Mouse (Mus musculus): Measurements from ENCODE around the gene Midn. TPM values are rescaled to one million over a fixed set of nuclear protein-coding genes. Genes with fewer than 3 reads are reported as not detected.

The Midn gene
- polyA plus RNA-seq, 1 experiment, result 67.4 TPM

DNA sequence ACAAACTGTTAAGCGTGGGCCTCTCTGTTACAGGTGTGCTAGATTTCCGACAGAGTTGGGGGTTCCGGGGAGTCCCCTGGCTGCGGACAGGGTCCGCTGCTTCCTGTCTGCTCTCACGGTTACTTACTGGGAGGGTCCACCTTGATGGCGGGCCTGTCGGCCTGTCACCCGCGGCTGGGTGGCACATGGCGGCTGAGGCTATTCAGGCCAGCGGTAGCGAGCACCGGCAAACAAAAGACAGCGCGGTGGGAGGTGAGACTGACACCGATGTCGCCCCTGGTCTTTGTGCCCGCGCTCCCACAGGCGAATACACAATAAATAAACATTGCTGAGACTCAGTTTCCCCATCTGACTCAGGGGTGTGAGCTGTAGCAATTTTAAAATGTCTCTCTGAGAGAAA lies 41.9 kb downstream of the Midn start:
- TF ChIP-seq EP300 (IDR thresholded peaks at IDR 0.05; ENCODE audit: insufficient read depth, low read depth, low read length), result no peak
- TF ChIP-seq POLR2A (IDR thresholded peaks at IDR 0.05; ENCODE audit: insufficient read depth, low read length), result no peak
- no peak for TF ChIP-seq CTCF (IDR thresholded peaks at IDR 0.05; ENCODE audit: low read depth, low read length)
- Histone ChIP-seq H3K9ac (ENCODE audit: low read depth, poor library complexity, severe bottlenecking) (no peak overlapping the region), H3K4me3 (ENCODE audit: low read depth, low read length) (peak overlapping the region; percentile 18), H3K27me3 (ENCODE audit: control insufficient read depth, insufficient read depth, low read length, poor library complexity, severe bottlenecking) (no peaks in the 10 kb centered on the region; the same call in 1 of the 2 replicates), H3K36me3 (ENCODE audit: control insufficient read depth, insufficient read depth, low read length, poor library complexity, severe bottlenecking) (no peaks in the 10 kb centered on the region), H3K9me3 (replicated peaks; ENCODE audit: control insufficient read depth, insufficient read depth, low read length, poor library complexity, severe bottlenecking) (no peaks in the 10 kb centered on the region), H3K4me1 (ENCODE audit: control insufficient read depth, insufficient read depth, low read length) (peaks cover 3% of the 10 kb centered on the region), H3K27ac (ENCODE audit: insufficient read depth, low read length) (no peak overlapping the region)

DNA sequence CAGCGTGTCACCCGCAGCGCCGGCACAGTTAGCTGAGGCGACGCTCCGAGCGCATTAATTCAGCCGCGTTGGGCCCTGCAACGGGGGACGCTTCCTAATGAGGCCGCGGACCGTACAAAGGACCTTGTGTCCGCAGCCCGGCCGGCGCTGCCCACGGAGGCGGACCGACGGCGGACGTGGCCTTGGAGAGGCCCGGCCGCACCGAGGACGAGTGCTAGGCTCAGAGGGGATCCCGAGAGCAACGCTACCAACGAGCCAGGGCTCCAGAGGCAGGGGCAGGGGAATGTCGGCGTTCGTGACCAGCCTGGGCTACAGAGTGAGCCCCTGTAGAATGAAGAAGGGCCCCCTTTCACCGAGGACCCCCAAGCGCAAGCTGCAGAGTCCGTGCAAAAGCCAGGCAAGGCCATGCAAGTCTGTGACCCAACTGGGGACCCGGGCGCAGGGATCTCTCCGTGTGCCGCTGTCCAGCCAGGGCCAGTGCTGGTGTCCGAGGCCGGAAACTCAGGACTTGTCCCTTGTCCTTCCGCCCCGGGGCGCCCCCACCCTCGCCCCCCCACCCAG lies 42.5 kb downstream of the Midn start:
- peak overlapping the region; percentile 18 for H3K4me3 ChIP-seq (ENCODE audit: low read depth, low read length)
- TF ChIP-seq EP300 (IDR thresholded peaks at IDR 0.05; ENCODE audit: insufficient read depth, low read depth, low read length), result no peak
- no peaks in the 10 kb centered on the region for H3K9me3 ChIP-seq (replicated peaks; ENCODE audit: control insufficient read depth, insufficient read depth, low read length, poor library complexity, severe bottlenecking)
- no peak overlapping the region for H3K27ac ChIP-seq (ENCODE audit: insufficient read depth, low read length)
- peaks cover 2% of the 10 kb centered on the region for H3K4me1 ChIP-seq (ENCODE audit: control insufficient read depth, insufficient read depth, low read length)
- H3K36me3 ChIP-seq (ENCODE audit: control insufficient read depth, insufficient read depth, low read length, poor library complexity, severe bottlenecking), result no peaks in the 10 kb centered on the region
- no peaks in the 10 kb centered on the region; the same call in 1 of the 2 replicates for H3K27me3 ChIP-seq (ENCODE audit: control insufficient read depth, insufficient read depth, low read length, poor library complexity, severe bottlenecking)
- H3K9ac ChIP-seq (ENCODE audit: low read depth, poor library complexity, severe bottlenecking), result no peak overlapping the region

DNA sequence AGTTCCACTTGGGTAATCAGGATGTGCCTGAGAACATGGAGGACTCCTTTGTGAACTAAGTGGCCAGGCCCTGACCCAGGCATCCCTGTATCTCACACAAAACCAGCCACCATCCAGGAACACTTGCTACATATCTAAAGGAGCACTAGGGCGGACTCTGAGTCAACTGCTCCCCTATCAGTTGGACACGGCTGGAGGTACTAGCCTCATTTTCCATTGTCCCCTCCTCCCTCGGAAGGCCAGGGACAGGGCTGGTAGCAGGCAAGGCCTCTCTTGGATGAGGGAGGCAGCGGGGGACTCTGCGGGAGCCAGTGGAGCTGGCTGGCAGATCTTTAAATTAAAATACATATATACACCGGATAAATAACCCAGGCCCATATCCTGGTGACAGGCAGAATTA lies 45.9 kb downstream of the Midn start:
- TF ChIP-seq CTCF (IDR thresholded peaks at IDR 0.05; ENCODE audit: low read depth, low read length) (no peak), POLR2A (IDR thresholded peaks at IDR 0.05; ENCODE audit: insufficient read depth, low read length) (no peak), EP300 (IDR thresholded peaks at IDR 0.05; ENCODE audit: insufficient read depth, low read depth, low read length) (no peak)
- Histone ChIP-seq H3K4me1 (ENCODE audit: control insufficient read depth, insufficient read depth, low read length) (no peaks in the 10 kb centered on the region), H3K27ac (ENCODE audit: insufficient read depth, low read length) (no peak overlapping the region), H3K4me3 (ENCODE audit: low read depth, low read length) (no peak overlapping the region), H3K36me3 (ENCODE audit: control insufficient read depth, insufficient read depth, low read length, poor library complexity, severe bottlenecking) (no peaks in the 10 kb centered on the region), H3K9ac (ENCODE audit: low read depth, poor library complexity, severe bottlenecking) (no peak overlapping the region), H3K9me3 (replicated peaks; ENCODE audit: control insufficient read depth, insufficient read depth, low read length, poor library complexity, severe bottlenecking) (no peaks in the 10 kb centered on the region), H3K27me3 (ENCODE audit: control insufficient read depth, insufficient read depth, low read length, poor library complexity, severe bottlenecking) (no peaks in the 10 kb centered on the region; the same call in 1 of the 2 replicates)

DNA sequence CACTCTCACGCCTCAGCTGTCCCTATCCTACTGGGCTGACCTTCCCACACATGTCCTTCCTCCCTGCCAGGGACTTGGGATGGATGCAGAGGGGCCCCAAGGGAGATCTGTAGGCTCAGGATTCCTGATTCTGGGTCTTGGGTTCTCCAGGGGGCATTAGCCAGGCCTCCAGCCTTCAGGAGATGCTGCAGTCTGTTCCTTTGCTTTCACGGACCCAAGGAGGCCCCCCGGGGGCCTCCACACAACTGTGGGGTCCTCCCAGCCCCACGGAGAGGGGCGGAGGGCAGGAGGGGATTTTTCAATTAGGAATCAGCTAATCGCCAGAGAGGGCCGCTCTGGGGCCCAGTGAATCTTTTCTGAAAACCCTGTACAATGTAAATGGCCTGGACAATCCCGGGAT lies 46.4 kb downstream of the Midn start:
- H3K9ac ChIP-seq (ENCODE audit: low read depth, poor library complexity, severe bottlenecking), result no peak overlapping the region
- no peaks in the 10 kb centered on the region for H3K36me3 ChIP-seq (ENCODE audit: control insufficient read depth, insufficient read depth, low read length, poor library complexity, severe bottlenecking)
- no peaks in the 10 kb centered on the region for H3K9me3 ChIP-seq (replicated peaks; ENCODE audit: control insufficient read depth, insufficient read depth, low read length, poor library complexity, severe bottlenecking)
- H3K27ac ChIP-seq (ENCODE audit: insufficient read depth, low read length), result no peak overlapping the region
- H3K27me3 ChIP-seq (ENCODE audit: control insufficient read depth, insufficient read depth, low read length, poor library complexity, severe bottlenecking), result no peaks in the 10 kb centered on the region; the same call in 1 of the 2 replicates
- TF ChIP-seq CTCF (IDR thresholded peaks at IDR 0.05; ENCODE audit: low read depth, low read length) (no peak), EP300 (IDR thresholded peaks at IDR 0.05; ENCODE audit: insufficient read depth, low read depth, low read length) (no peak), POLR2A (IDR thresholded peaks at IDR 0.05; ENCODE audit: insufficient read depth, low read length) (no peak)
- H3K4me3 ChIP-seq (ENCODE audit: low read depth, low read length), result no peak overlapping the region
- H3K4me1 ChIP-seq (ENCODE audit: control insufficient read depth, insufficient read depth, low read length), result no peaks in the 10 kb centered on the region

DNA sequence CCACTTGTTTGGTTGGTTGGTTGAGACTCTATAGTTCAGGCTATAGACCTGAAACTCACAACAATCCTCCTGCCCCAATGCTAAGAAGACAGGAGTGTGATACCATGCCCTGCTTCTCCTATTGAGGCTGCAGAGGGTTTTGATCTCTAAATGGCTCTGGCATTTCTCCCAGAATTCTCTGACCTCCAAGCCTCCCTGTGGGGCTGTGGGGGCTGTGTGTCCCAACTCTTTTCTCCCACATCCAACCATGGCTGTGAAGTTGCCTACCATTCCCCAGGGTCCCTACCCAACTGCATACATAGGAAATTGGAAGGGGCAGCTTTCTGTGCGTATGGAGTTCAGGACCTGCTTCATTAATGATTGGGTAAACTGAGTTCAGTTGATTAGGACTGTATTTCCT lies 48.1 kb downstream of the Midn start:
- H3K36me3 ChIP-seq (ENCODE audit: control insufficient read depth, insufficient read depth, low read length, poor library complexity, severe bottlenecking), result no peaks in the 10 kb centered on the region
- no peak overlapping the region for H3K27ac ChIP-seq (ENCODE audit: insufficient read depth, low read length)
- H3K4me1 ChIP-seq (ENCODE audit: control insufficient read depth, insufficient read depth, low read length), result no peaks in the 10 kb centered on the region
- no peaks in the 10 kb centered on the region for H3K27me3 ChIP-seq (ENCODE audit: control insufficient read depth, insufficient read depth, low read length, poor library complexity, severe bottlenecking)
- H3K9me3 ChIP-seq (replicated peaks; ENCODE audit: control insufficient read depth, insufficient read depth, low read length, poor library complexity, severe bottlenecking), result no peaks in the 10 kb centered on the region
- TF ChIP-seq EP300 (IDR thresholded peaks at IDR 0.05; ENCODE audit: insufficient read depth, low read depth, low read length), result no peak
- TF ChIP-seq CTCF (IDR thresholded peaks at IDR 0.05; ENCODE audit: low read depth, low read length), result no peak
- no peak for TF ChIP-seq POLR2A (IDR thresholded peaks at IDR 0.05; ENCODE audit: insufficient read depth, low read length)
- no peak overlapping the region for H3K4me3 ChIP-seq (ENCODE audit: low read depth, low read length)
- no peak overlapping the region for H3K9ac ChIP-seq (ENCODE audit: low read depth, poor library complexity, severe bottlenecking)

DNA sequence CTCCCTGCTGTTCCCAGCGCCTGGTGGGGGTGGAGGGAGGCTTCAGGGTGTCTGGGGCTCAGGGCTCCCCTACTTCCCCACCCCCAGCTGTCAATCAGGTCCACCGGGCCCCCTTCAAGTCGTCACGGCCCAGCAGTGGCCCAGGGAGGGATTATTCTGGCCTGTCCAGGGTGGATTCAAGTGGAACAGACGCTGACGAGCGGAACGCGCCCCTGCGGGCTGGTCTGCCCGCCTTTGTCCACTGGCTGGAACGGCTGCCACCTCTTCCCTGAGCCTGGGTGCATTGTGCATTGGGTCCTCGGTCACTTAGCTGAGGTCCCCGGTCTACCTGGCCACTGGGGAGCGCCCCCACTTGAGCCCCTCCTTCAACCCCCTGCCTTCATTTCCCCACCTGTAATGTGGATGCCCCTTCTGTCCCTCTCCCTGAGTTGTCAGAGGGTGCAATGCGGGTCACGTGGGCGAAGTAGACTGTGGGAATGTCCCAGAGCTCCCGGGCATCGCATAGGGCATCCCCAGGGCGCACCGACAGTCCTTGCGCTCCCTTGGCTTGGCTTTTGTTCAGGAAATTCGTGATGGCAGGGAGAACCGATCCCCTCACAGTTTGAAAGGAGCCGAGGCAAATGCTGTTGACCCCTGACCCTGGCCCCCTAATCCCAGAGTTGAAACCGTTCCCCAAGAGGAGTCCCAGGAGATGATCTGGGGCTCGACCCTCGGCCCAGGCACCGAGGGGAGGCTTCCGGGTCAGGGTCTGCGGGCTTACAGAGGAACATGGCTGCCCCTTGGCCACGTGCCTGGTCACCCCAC lies 48.9 kb downstream of the Midn start:
- no peak overlapping the region for H3K9ac ChIP-seq (ENCODE audit: low read depth, poor library complexity, severe bottlenecking)
- H3K4me1 ChIP-seq (ENCODE audit: control insufficient read depth, insufficient read depth, low read length), result no peaks in the 10 kb centered on the region
- H3K27ac ChIP-seq (ENCODE audit: insufficient read depth, low read length), result no peak overlapping the region
- H3K9me3 ChIP-seq (replicated peaks; ENCODE audit: control insufficient read depth, insufficient read depth, low read length, poor library complexity, severe bottlenecking), result no peaks in the 10 kb centered on the region
- TF ChIP-seq EP300 (IDR thresholded peaks at IDR 0.05; ENCODE audit: insufficient read depth, low read depth, low read length) (no peak), CTCF (IDR thresholded peaks at IDR 0.05; ENCODE audit: low read depth, low read length) (no peak), POLR2A (IDR thresholded peaks at IDR 0.05; ENCODE audit: insufficient read depth, low read length) (no peak)
- no peak overlapping the region for H3K4me3 ChIP-seq (ENCODE audit: low read depth, low read length)
- no peaks in the 10 kb centered on the region for H3K27me3 ChIP-seq (ENCODE audit: control insufficient read depth, insufficient read depth, low read length, poor library complexity, severe bottlenecking)
- H3K36me3 ChIP-seq (ENCODE audit: control insufficient read depth, insufficient read depth, low read length, poor library complexity, severe bottlenecking), result no peaks in the 10 kb centered on the region
